Mouse (Mus musculus) testis, adult 2 months (tissue): ENCODE measurements at regions not wholly inside any gene's neighbourhood (a gene's known extent, or its start where the extent isn't known, plus 50 kb on each side); places are given as distances from the start of the nearest gene placed in this dataset.

Experiments used
- H3K27ac ChIP-seq: fragments of 200-500 bp; 2 replicates; pipeline ENCODE4 v1.5.1; 2012; ENCODE audit warnings: low read depth, low read length; ENCODE audit not compliant: control insufficient read depth, insufficient read depth
- H3K27me3 ChIP-seq: fragments of 200-500 bp; 2 replicates; pipeline ENCODE4 v1.6.1; 2012; ENCODE audit warnings: mild to moderate bottlenecking, low read length, moderate library complexity; ENCODE audit not compliant: control insufficient read depth, insufficient read depth
- H3K36me3 ChIP-seq: fragments of 200-500 bp; 2 replicates; pipeline ENCODE4 v1.6.1; 2012; ENCODE audit warnings: mild to moderate bottlenecking, low read length; ENCODE audit not compliant: control insufficient read depth, insufficient read depth
- H3K4me1 ChIP-seq: fragments of 200-500 bp; 2 replicates; pipeline ENCODE4 v1.6.1; 2012; ENCODE audit warnings: low read length; ENCODE audit not compliant: control insufficient read depth, insufficient read depth
- H3K4me3 ChIP-seq: fragments of 200-500 bp; 2 replicates; pipeline ENCODE4 v1.5.1; 2012; ENCODE audit warnings: low read depth, mild to moderate bottlenecking, low read length, moderate library complexity, mixed read lengths; ENCODE audit not compliant: control insufficient read depth
- CTCF ChIP-seq: fragments of 200-500 bp; IDR thresholded peaks from 2 replicates; pipeline ENCODE4 v1.5.1; 2012; ENCODE audit warnings: low read depth, mild to moderate bottlenecking, inconsistent platforms, low read length, moderate library complexity; ENCODE audit not compliant: control insufficient read depth, insufficient read depth, insufficient replicate concordance
- POLR2A ChIP-seq: fragments of 200-500 bp; IDR thresholded peaks from 2 replicates; pipeline ENCODE4 v1.6.1; 2012; ENCODE audit warnings: low read depth, mild to moderate bottlenecking, inconsistent platforms, low read length, moderate library complexity; ENCODE audit not compliant: control insufficient read depth

DNA sequence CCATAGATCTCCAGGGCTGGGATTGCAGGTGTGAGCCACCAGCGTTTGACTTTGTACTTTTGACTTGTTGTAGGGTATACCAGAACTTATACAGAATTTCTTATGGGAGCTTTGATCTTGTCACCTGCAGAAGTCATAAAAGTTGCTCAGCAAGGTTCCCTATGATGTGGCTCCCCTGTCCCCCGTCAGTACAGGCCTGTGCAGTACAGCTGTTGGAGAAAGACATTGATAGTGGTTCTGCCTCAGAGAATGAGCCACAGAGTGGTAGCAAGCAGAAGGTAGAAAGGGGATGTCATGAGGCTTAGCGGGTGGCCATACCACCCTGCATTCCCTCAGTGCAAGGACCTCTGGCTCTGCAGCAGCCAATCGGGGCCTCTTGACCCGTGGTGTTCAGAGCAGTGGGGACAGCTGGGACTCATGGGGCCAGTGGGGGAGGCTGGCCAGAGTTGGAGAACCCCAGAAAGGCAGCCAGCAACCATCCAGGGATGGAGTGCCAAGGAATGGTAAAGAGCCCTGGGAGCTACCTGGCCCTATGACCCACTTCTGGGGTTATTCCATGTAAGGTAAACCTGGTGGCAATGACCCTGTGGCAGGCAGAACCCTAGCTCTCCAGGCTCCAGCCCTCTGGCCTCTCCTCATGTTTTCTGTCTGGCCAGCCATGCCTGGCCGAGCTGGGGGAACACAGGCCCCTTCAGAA is 58.6 kb upstream of the Gm26897 start:
- Histone ChIP-seq H3K27ac (0 out of 2 replicates have a peak overlapping the region, but pooled peaks have one; percentile 23), H3K27me3 (no peaks in the 10 kb centered on the region), H3K4me3 (no peak overlapping the region), H3K36me3 (no peaks in the 10 kb centered on the region), H3K4me1 (peaks cover 2% of the 10 kb centered on the region; the same call in 1 of the 2 replicates)
- TF ChIP-seq CTCF, result no peak
- no peak for TF ChIP-seq POLR2A

DNA sequence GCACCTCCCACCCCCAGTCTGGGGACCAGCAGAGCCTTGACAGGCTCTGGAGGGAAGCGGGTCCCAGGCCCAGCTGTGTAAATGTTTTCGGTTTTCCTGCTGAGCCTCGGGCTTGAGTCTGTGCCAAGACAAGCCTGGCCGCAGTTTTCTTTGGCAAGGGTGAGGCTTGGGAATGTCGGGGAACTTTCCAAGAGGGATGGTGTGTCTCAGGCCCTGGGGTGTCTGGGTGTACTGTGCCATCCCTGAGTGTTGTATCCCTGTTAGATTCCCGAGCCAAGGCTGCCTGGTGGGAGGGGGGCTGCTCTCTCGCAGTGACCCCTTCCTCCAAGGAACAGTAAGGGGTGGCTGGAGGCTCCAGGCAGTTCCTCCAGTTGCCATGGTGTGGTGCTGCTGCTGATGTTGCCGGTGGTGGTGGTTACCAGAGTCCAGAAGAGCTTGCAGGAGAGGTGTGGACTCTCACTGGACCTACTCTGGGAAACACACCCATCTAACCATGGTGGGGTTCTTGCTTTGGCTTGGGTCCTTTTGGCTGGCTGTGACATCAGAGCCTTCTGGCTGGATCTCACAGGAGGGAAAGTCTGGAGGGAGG is 58.0 kb upstream of the Gm26897 start:
- H3K27me3 ChIP-seq, result no peaks in the 10 kb centered on the region
- H3K36me3 ChIP-seq, result no peaks in the 10 kb centered on the region
- H3K4me1 ChIP-seq, result peaks cover 2% of the 10 kb centered on the region; the same call in 1 of the 2 replicates
- no peak overlapping the region for H3K27ac ChIP-seq
- H3K4me3 ChIP-seq, result no peak overlapping the region
- TF ChIP-seq CTCF (0 out of 2 replicates have a peak, but pooled peaks have one; percentile 18), POLR2A (no peak)

DNA sequence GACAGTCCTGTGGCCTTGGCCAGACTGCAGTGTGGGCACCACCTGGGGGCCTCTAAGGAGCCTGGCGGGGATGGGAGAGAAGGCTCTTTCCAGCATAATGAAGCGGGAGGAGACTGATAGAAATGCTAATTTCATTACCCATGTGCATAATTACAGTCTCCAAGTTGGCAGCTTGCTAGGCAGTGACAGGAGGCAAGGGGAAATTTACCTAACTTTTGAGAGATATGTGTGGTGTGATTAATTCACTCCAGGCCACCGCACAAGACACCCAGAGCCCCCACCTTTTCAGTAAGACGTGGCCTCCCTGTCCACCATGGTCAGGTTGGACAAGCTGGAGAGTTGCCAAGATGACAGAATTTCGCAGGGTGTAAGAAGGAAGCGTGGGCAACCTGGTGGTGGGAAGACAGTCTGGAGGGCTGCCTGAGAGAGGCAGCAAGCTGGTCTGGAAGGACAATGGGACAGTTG is 55.8 kb upstream of the Gm26897 start:
- Histone ChIP-seq H3K4me3 (no peak overlapping the region), H3K27me3 (no peaks in the 10 kb centered on the region), H3K27ac (no peak overlapping the region), H3K36me3 (no peaks in the 10 kb centered on the region), H3K4me1 (no peaks in the 10 kb centered on the region)
- TF ChIP-seq CTCF, result no peak
- TF ChIP-seq POLR2A, result no peak

DNA sequence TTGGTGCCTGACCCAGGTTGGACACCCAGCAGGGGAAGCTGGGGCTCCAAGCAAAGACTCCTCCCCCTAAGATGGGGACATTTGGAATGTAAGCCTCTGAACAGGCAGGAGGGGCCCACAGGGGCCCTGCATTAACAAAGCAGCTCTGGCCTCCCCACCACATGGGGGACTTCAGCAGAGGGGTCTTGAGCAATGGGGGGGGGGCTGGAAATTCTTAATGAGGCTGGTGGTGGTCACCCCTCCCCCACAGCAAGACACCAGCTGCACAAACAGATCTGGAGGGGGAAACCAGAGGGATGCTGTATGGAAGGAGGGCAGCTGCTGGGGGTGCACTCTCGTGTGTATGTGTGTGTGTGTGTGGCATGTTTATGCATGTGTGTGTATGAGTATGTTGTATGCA is 55.2 kb upstream of the Gm26897 start:
- Histone ChIP-seq H3K36me3 (no peaks in the 10 kb centered on the region), H3K4me1 (no peaks in the 10 kb centered on the region), H3K27me3 (no peaks in the 10 kb centered on the region), H3K27ac (no peak overlapping the region), H3K4me3 (no peak overlapping the region)
- TF ChIP-seq POLR2A (no peak), CTCF (no peak)

DNA sequence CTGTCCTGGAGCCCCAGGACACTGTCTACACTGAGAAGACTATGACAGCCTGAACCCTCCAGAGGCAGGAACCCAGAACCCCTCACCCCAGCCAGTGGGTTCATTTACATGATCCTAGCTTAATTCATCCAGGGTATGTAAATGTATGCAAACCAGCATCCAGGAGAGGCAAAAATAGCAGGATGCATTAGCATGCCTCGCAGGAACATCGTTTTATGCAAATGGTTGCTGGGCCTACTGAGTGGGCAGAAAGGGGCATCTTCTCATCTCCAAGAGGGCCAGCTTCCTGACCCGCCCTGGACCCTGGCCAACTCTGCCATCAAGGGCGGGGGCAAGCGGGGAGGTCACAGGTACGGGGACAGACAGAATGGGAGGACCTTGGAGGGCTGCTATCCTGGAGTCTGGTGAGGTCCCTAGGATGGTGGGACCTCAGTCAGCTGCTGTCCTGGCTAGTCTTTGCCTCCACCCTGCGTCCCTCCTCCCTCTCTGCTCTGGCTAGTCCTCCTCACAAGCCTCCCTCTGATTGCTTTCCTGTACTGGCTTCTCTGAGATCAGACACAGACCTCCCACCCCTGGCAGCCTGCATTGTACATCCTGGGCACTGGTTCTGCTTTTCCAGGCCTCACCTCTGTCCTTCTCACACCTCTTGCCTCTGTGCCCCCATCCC is 52.2 kb upstream of the Gm26897 start:
- Histone ChIP-seq H3K4me1 (no peaks in the 10 kb centered on the region), H3K27me3 (no peaks in the 10 kb centered on the region), H3K4me3 (no peak overlapping the region), H3K36me3 (no peaks in the 10 kb centered on the region), H3K27ac (no peak overlapping the region)
- TF ChIP-seq POLR2A, result no peak
- no peak for TF ChIP-seq CTCF

DNA sequence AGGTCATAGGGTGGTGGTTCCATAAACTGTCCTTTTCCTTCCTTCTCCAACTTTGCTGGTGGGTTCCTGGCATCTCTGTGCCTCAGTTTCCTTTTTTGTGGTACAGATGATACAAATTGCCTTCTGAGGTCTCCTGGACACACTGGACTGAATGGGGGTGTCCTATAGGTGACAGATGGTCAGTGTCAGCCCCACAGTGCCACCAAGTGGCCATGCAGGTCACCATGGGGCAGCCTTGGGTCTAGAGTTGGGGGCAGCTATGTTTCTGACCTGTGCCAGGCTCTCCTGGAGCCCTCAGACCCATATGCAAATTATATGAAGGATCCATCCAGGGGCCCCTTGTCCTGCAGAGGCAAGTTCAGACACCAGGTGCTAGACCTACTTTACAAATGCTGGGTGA is 50.8 kb upstream of the Gm26897 start:
- peak; percentile 52; the same call in 1 of the 2 replicates for TF ChIP-seq CTCF
- no peak for TF ChIP-seq POLR2A
- H3K4me3 ChIP-seq, result no peak overlapping the region
- H3K27ac ChIP-seq, result no peak overlapping the region
- H3K27me3 ChIP-seq, result no peaks in the 10 kb centered on the region
- no peaks in the 10 kb centered on the region for H3K4me1 ChIP-seq
- no peaks in the 10 kb centered on the region for H3K36me3 ChIP-seq
